Mouse (Mus musculus) megakaryocyte-erythroid progenitor cell, adult 5-6 weeks (primary cell): ENCODE data around the gene Usp7. TPM values are rescaled to one million over a fixed set of nuclear protein-coding genes. Genes with fewer than 3 reads are reported as not detected.
A peak's percentile ranks its signal among the peaks of the same experiment; 100 is the strongest.

ENCODE experiments used
- ATAC-seq: replicated peaks from 2 replicates; pipeline ENCODE4 v1.8.0; 2016; ENCODE audit warnings: mild to moderate bottlenecking, inconsistent platforms; ENCODE audit not compliant: severe bottlenecking, poor library complexity, low FRiP score, low TSS enrichment
- total RNA-seq, 2 experiments: library from RNA; stranded (forward) in 1 of 2; stranded (reverse) in 1 of 2; fragments of 200-1000, 215-1000 nt in 1 of 2; fragments of >200 nt in 1 of 2; fragmentation: Nextera tagmentation in 1 of 2; gene quantifications; 2 replicates each; pipeline ENCODE4 v1.2.3; 2014 to 2017

The Usp7 gene
- total RNA-seq (2014; fragmentation: Nextera tagmentation) (196 and 235 TPM in 2 replicates), total RNA-seq (2017) (202 and 222 TPM in 2 replicates)

DNA sequence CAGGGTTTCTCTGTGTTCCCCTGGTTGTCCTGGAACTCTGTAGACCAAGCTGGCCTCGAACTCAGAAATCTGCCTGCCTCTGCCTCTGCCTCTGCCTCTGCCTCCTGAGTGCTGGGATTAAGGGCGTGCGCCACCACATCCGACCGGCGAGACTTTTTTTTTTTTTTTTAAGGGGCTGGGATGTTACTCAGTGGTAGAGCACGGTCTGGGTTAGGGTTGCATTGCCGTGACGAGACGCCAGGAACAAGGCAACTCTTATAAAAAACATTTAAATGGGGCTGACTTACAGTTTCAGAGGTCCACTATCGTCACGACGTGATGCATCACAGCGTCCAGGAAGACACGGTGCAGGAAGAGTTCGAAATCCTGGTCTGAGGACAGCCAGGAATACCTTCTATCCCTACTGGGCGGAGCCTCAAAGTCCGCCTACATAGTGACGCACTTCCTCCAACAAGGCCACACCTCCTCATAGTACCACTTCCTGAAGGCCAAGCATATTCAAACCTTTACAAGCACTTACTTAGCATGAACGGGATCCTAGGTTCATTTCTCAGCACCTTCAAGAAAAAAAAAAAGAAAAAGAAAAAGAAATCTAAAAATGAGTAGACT, at the start of gene Usp7:
Gene Usp7 (minus strand): TSS at position 360 of the 609 bp plus-strand sequence.
- ATAC-seq = no peak

DNA sequence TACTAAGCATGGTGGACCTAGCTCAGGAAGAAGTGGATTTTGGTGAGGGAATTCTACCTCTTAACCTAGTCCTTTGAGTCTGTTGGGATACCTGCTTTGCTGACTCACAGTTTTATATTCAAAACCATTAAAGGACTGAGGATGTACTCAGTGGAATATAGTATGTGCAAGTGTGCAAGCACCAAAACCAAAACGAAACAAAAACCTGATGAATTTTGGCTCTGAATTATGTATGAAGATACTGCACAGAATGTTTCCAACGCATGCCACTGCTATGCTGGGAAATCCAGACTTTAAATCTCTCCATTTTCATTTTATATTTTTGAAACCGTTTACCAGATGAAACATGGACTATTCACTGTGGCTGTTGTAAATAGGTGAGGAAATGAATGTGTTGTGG, 48.4 kb upstream of the Usp7 start:
- no peak for ATAC-seq

DNA sequence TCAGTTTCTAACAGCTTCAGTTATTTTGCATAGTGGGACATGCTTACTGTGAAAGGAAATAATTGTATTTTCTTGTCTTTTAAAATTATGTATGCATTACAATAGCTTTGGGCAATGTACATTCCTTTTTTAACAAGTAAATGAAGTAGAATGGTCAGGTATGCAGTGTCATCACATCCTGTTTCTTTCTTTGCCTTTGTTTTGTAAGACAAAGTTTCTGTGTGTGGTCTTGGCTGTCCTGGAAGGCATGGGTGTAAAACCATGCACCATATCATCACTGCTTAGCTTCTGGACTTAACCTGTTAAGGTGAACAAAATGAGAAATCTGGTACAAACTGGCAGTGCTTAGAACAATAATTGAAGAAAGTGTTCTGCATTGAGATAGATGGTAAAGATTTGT, 46.8 kb upstream of the Usp7 start:
- no peak for ATAC-seq

DNA sequence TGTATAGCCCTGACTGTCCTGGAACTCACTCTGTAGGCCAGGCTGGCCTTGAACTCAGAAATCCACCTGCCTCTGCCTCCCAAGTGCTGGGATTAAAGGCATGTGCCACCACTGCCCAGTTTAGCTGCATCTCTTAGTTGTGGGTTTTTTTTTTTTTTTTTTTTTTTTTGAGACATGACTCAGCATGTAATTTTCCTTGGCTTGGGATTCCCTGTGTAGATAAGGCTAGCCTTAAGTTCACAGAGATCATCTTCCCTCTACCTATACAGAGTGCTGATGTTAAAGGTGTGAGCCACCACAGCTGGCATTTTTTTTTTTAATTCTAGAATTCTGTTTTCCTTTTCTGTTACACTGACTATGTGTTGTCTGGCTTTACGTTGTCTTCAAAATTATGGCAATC, 45.5 kb upstream of the Usp7 start:
- ATAC-seq = 0 out of 2 replicates have a peak, but pooled peaks have one; percentile 14

DNA sequence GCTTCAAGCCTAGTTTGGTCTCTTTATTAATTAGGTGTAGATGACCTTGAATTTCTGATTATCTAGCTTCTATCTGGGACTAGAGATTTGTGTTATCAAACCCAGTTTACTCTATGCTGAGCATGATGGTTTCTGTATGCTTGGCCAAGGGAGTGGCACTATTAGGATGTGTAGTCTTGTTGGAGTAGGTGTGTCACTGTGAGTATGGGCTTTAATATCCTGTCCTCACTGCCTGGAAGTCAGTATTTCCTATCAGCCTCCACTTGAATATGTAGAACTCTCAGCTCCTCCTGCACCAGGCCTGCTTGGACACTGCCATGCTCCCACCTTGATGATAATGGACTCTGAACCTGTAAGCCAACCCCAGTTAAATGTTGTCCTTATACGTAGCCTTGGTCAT, 44.8 kb upstream of the Usp7 start:
- ATAC-seq = no peak

DNA sequence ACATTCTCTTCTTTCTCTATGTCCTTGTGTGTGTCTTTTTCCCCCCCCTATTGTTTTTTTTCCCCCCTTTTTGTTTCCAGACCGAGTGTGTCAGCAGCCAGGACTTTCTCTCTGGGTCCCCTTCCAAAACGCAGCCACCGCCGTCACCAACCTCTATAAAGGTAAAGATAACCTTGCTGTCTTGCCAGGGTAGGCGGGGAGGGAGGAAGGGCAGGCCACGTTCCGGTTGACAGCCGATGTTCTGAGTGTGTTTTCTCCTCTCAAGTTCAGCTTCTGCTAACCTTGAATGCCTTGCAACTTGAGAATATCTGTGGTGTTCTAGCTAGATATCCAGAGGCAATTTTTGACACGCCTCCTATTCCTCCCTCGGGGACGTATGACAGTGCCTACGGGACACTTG, 39.1 kb upstream of the Usp7 start:
- no peak for ATAC-seq

DNA sequence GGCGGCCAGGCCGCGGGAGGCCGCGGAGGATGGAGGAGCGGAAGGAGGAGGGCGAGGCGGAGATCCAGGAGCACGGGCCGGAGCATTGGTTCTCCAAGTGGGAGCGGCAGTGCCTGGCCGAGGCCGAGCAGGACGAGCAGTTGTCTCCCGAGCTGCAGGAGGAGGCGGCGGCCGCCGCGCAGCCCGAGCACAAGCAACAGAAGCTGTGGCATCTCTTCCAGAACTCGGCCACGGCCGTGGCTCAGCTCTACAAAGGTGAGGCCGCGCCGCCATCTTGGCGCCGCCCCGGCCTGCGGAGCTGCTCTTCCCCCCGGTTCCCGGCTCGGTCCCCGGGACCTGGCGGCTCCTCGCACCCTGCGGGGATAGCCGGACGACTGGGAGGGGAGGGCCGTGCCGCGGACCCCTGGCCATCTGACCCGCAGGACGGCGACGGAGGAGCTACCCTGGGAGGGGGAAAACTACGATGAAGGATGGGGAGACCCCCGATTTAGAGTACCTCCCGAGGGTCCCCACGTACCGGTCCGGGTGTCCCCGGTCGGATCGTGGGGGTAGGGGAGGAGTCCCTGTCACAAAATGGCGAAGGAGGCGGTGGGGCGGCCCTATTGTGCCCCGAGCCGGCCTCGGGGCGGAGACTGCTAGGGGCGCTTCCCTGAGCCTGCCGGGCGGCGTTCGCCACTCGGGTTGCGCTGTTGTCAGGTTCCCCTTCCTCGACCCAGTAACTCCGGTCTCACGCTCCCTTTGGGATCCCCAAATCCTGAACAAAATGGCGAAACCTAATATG, 38.5 kb upstream of the Usp7 start:
- ATAC-seq = peak; percentile 53

DNA sequence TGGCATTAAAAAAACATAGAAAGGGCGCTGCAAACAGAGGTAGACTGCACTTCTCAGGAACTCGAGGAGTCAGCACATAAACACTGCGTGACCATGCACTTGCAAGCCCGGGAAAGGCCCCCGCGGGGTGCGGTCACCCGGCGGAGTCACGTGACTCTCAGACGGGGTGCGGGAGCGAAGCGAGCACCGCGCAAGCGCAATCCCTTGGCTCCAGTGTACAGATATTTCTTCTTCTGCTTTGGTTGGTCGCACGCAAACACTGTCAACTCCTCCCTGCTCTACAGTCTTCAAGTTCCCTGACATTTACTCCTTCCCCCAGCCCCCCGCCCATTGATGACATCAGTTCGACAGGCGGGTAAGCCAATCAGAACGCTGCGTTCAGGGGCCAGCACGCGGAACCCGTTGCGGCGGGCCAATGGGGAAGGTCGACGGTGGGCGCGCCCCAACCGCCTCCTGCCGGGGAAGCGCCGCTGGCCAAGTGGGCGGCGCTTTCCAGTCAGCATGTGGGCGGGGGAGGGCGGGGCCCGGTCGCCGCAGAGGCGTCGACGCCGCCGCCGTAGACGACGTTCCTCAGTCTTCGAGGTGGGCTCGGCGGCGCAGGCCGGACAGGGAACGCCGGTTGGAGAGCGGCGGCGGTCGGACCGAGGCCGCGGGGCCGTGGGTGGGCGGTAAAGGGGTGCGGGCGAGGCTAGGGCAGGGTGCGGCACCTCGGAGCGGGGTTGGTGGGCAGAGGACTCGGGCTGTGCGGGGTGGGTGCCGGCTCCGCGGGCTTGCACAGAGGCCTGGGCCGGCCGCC, 37.7 kb upstream of the Usp7 start, which contains the start of gene 1810013L24Rik:
Gene 1810013L24Rik (plus strand): TSS at position 537 of the 796 bp plus-strand sequence.
- peak; percentile 91 for ATAC-seq

DNA sequence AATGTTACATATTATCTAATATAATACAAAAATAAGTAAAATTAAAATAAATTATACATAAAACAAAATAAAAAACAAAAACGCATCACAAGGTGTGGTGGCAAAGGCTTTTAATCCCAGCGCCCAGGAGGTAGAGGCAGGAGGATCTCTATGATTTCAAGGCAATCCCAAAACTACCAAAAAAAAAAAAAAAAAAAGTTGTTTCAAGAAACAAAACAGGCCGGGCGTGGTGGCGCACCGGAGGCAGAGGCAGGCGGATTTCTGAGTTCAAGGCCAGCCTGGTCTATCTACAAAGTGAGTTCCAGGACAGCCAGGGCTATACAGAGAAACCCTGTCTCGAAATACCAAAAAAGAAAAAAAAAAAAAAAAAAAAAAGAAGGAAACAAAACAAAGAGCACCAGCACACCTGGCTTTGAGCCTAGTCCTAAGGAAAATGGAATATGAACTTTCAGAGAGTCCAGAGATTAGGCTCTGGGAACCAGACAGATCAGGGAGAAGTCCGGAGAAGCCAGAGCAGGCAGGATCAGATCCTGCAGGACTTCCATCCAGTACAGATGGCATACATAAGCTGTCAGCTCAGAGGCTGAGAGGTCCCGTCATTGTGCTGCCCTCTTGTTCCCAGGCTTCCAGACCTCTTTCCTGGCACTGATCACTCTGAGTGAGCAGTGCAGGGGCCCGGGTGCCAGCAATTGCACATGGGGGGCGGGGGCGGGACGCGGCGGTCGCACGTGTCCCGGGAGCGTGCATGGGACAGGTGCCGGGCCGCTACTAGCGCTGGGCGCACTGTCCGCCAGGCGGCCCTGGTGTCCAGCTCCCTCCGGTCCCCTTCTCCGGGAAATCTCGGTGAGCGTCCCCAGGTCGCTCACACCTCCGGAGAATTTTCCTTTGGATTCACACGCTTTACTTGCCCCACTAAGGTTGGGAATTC, 36.8 kb upstream of the Usp7 start:
- ATAC-seq = peak; percentile 50

DNA sequence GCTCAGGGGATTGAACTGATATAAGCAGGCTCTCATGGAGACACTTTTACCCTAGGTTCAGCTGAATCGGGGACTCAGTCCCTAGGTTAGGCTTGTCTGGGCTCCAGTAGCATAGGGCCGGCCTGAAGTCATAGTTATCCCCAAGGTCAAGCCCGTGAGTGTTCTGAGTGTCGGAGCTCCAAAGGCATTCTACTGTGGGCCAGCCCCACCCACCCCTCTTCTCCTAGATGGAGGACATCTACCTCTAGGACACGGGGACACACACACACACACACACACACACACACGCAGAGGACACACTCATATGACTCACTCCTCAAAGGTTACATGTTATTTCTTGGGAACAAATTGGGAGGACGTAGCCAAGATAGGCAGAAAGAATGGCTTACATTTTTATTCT, 35.3 kb upstream of the Usp7 start:
- ATAC-seq = no peak

DNA sequence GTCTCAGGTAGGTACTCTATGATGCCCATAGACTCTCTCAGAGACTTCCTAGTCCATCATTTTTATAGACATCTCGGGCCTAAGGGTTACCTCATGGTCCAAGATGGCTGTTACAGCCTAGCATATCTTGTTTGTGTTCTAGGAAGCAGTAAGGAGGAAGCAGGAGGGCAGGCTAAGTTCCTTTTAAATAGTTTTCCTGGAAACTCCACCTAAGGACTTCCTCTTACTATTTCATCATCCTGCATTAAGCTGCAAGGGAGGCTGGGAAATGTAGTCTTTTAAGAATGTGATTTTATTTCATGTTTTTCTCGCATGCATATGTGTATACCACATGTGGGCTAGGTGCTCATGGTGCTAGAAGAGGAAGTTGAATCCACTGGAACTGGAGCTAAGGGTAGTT, 31.6 kb upstream of the Usp7 start:
- 0 out of 2 replicates have a peak, but pooled peaks have one; percentile 19 for ATAC-seq

DNA sequence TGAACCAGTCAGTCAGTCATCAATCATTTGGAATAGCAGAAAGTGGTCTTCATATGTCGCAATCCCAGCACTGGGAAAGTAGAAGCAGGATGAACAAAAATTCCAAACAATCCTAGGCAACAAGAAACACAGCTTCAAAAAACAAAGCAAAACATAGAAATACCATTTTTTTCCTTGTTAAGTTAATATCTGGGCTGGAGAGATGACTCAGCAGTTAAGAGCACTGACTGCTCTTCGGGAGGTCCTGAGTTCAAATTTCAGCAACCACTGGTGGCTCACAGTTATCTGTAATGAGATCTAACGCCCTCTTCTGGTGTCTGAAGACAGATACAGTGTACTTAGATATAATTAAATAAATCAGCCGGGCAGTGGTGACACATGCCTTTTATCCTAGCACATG, 30.5 kb upstream of the Usp7 start:
- ATAC-seq = no peak

DNA sequence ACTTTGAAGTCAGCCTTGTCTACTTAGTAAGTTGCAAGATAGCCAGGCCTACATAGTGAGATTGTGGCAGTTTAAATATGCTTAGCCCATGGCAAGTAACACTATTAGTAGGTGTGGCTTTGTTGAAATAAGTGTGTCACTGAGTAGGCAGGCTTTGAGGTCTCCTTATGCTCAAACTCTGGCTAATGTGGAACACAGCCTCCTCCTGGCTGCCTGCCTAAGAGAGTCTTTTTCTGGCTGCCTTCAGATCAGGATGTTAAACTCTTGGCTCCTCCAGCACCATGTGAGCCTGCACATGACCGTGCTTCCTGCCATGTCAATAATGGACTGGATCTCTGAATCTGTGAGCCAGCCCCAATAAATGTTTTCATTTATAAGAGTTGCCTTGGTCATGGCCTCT, 29.3 kb upstream of the Usp7 start:
- ATAC-seq = no peak

DNA sequence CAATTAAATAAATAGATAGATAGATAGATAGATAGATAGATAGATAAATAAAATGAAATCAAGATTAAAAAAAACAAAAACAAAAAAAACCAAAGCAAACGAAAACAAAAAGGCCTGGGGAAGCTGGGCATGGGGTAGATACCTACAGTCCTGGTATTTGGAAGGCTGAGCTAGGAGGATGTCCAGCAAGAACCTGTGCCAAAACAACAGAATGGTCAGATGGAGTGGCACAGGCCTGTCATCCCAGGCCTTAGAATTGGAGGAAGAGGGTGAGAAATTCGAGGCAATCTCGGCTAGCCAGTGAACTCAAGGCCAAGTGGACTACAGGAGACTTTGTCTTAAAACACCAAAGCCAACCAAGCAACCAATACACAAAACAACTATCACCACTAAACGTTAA, 25.8 kb upstream of the Usp7 start:
- no peak for ATAC-seq

DNA sequence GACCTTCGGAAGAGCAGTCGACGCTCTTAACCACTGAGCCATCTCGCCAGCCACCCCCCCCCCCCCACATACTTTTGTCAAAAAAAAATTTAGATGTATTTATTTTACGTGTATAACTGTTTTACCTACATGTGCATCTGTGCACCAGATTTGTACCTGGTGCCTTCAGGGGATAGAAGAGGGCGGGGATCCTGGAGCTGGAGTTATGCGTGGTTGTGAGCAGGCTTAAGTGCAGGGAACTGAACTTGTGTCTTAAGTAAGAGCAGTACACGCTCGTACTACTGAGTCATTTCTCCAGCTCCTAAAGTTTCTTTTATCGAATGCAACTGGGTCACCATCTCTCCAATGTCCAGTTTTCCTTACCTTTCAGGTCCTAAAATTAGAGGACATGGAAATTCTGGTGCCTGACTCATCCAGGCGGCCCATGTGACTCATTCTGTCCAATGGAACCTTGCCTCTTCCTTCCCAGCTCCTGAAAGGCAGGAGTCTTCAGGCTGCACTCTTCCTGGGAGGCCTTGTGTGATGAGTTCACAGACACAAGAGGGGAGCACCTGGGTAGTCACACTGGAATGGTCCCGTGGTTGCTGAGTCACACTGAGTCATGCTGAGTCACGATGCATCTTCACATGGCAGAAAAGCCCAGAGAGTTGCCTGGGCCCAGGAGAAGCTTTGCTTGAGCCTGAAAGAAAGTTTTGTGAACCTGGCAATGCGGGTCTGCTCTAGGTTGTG, 18.5 kb upstream of the Usp7 start:
- 0 out of 2 replicates have a peak, but pooled peaks have one; percentile 15 for ATAC-seq

DNA sequence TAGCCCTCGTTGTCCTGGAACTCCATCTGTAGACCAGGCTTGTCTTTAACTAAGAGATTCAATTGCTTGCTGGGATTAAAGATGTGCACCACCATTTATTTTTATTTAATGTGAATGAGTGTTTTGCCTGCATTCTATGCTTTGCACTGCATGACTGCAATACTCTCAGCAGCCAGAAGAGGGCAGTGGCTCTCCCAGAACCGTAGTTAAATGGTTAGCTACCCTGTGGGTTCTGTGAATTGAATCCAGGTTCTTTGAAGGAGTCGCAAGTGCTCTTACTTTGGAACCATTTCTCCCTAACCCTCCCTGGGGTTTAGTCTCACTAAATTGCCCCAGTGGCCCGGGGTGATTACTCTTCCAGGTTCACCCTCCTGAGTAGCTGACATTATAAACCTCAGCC, 14.6 kb upstream of the Usp7 start:
- peak; percentile 70 for ATAC-seq

DNA sequence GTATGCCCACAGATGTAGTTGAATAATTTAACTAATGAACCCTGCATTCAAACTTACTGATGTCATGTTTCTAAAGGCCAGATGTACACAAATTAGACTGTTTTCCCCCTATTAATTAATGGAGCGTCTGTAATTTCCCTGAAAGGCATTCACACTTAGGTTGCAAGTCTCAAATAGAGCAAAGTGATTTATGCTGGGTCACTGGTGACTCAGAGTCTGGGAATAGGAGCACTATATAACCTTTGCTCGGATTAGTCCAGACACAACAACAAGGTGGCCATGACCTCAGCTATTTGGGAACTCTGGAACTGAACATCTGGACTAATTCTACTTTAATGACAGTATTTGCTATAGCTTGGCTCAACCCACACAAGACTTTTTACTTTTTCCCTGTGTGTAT, 3.8 kb upstream of the Usp7 start:
- no peak for ATAC-seq

DNA sequence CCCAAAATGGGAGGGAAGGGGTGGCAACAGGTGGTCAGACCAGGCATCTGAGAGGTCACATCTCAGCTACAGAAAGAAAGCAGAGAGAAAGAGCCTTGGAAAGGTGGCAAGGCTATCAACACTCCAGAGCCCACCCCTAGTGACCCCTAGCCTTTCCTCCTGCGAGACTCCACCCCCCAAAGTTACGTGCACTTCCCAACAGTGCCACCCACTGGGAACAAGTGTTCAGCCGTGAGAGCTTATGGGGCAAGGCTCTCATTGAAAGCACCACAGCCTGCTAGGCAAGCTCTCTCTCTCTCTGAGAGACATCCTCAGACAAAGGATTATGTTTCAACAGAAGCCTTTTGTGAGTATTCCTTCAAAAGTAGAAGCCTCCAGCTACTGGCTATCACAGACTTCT, 2.8 kb upstream of the Usp7 start:
- ATAC-seq = peak; percentile 61; the same call in 1 of the 2 replicates

DNA sequence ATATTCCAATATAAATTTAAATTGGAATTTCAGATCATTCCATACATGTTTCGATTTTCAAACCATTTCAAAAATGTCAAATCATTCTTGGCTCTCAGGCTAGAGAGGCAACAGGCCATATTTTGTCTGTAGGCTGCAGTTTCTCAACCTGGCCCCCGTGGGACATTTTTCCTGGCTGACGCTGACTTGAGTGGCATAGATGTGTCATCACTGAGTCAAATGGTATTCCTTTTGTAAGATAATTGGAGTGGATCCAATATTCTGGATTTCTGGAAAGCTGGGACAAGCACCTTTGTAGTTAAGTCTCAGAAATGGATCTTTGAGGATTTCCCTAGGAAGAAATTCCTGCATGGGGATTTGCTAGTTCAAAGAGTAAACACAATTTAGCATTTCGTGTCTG, 1.2 kb downstream of the Usp7 start:
- ATAC-seq = no peak
